Mouse (Mus musculus) intestine, postnatal 0 days (tissue): ENCODE measurements around the gene Olfr1339. TPM values are rescaled to one million over a fixed set of nuclear protein-coding genes. Genes with fewer than 3 reads are reported as not detected.

Source experiments
- ATAC-seq: fragments of 200-750 bp; cut with Nextera tagmentation; 2 replicates; pipeline ENCODE4 v1.8.0; 2017; ENCODE audit warnings: mild to moderate bottlenecking, moderate TSS enrichment, moderate library complexity
- H3K27ac ChIP-seq: fragments of 300-500 bp; sonication (generic); 2 replicates; pipeline ENCODE4 v1.5.1; 2014; ENCODE audit warnings: mild to moderate bottlenecking, low read depth, low read length, moderate library complexity
- H3K27me3 ChIP-seq: fragments of 300-500 bp; sonication (generic); replicated peaks from 2 replicates; pipeline ENCODE4 v1.6.1; 2014; ENCODE audit warnings: low read length, mixed read lengths; ENCODE audit not compliant: control insufficient read depth, insufficient read depth
- H3K36me3 ChIP-seq: fragments of 300-500 bp; sonication (generic); 2 replicates; pipeline ENCODE4 v1.6.1; 2014; ENCODE audit warnings: mild to moderate bottlenecking, moderate library complexity; ENCODE audit not compliant: control insufficient read depth, insufficient read depth
- H3K4me1 ChIP-seq: fragments of 300-500 bp; sonication (generic); replicated peaks from 2 replicates; pipeline ENCODE4 v1.6.1; 2014; ENCODE audit warnings: antibody characterized with exemption, low read length, mixed read lengths; ENCODE audit not compliant: control insufficient read depth, insufficient read depth
- H3K4me2 ChIP-seq: fragments of 300-500 bp; sonication (generic); replicated peaks from 2 replicates; pipeline ENCODE4 v1.6.1; 2014; ENCODE audit warnings: low read depth, mild to moderate bottlenecking, moderate library complexity
- H3K4me3 ChIP-seq: fragments of 300-500 bp; sonication (generic); 2 replicates; pipeline ENCODE4 v1.5.1; 2014; ENCODE audit warnings: low read depth, low read length
- H3K9ac ChIP-seq: fragments of 300-500 bp; sonication (generic); 2 replicates; pipeline ENCODE4 v1.6.1; 2014; ENCODE audit warnings: mild to moderate bottlenecking, low read depth, low read length
- H3K9me3 ChIP-seq: fragments of 300-500 bp; sonication (generic); 2 replicates; pipeline ENCODE4 v1.6.1; 2016; ENCODE audit warnings: mixed run types; ENCODE audit not compliant: control insufficient read depth
- CTCF ChIP-seq: sonication (generic); IDR thresholded peaks from 2 replicates; pipeline ENCODE4 v1.5.1; 2016; ENCODE audit warnings: low read depth, mild to moderate bottlenecking, control low read depth, antibody characterized with exemption, moderate library complexity
- WGBS: fragments of 180-500 bp; shearing (Covaris S2); extraction: QIAGEN DNeasy Blood & Tissue Kit; methylation state at CpG from one replicate; pipeline ENCODE4 v1.1.7; 2014; 5-methylcytosine and 5-hydroxymethylcytosine counted together
- polyA plus RNA-seq: library from polyadenylated mRNA; unstranded; fragments of >200 nt; fragmentation: Nextera tagmentation; extraction: Ambion mirVana; gene quantifications from 2 replicates; pipeline ENCODE4 v1.2.1, GENCODE M21; 2015

Olfr1339 gene
- polyA plus RNA-seq: not detected in 2 replicates

GRCm38 (mm10) chr4:118731875-118732274 is at the start of gene Olfr1339:
Gene Olfr1339, plus strand, starts transcription at chr4:118732175.
- Histone ChIP-seq H3K4me2 (no peak within 1 kb of the TSS), H3K4me1 (no peaks in the 10 kb centered on the region), H3K9me3 (no peaks in the 10 kb centered on the region), H3K36me3 (no peaks in the 10 kb centered on the region), H3K27ac (no peak within 1 kb of the TSS), H3K4me3 (no peak within 1 kb of the TSS), H3K27me3 (no peaks in the 10 kb centered on the region), H3K9ac (no peak within 1 kb of the TSS)
- WGBS: 100% methylated on average over 1 of the region's 1 CpGs
- TF ChIP-seq CTCF: no peak
- no peak for ATAC-seq

- no peak overlapping the region for H3K4me2 ChIP-seq
- H3K4me3 ChIP-seq: no peak overlapping the region
- ATAC-seq: no peak
- H3K4me1 ChIP-seq: no peaks in the 10 kb centered on the region
- H3K9ac ChIP-seq: no peak overlapping the region
- no peak for TF ChIP-seq CTCF
- H3K9me3 ChIP-seq: no peaks in the 10 kb centered on the region
- no peak overlapping the region for H3K27ac ChIP-seq
- WGBS: 13% methylated on average over 2 of the region's 2 CpGs
- no peaks in the 10 kb centered on the region for H3K36me3 ChIP-seq
- H3K27me3 ChIP-seq: no peaks in the 10 kb centered on the region
Observed at GRCm38 (mm10) chr4:118687086-118687485, 44.9 kb upstream of the Olfr1339 start.

- H3K36me3 ChIP-seq: no peaks in the 10 kb centered on the region
- TF ChIP-seq CTCF: no peak
- H3K9me3 ChIP-seq: no peaks in the 10 kb centered on the region
- no peaks in the 10 kb centered on the region for H3K4me1 ChIP-seq
- H3K27me3 ChIP-seq: no peaks in the 10 kb centered on the region
- H3K27ac ChIP-seq: no peak within 1 kb of the TSS
- H3K4me3 ChIP-seq: no peak within 1 kb of the TSS
- no peak within 1 kb of the TSS for H3K4me2 ChIP-seq
- 57% methylated on average over 12 of the region's 12 CpGs for WGBS
- no peak within 1 kb of the TSS for H3K9ac ChIP-seq
- ATAC-seq: no peak
Observed at GRCm38 (mm10) chr4:118692412-118692973, 39.5 kb upstream of the Olfr1339 start, which contains the start of gene Olfr1342. Gene Olfr1342, minus strand, starts transcription at chr4:118692756.

GRCm38 (mm10) chr4:118693812-118694211 is 38.2 kb upstream of the Olfr1339 start:
- Histone ChIP-seq H3K9me3 (no peaks in the 10 kb centered on the region), H3K9ac (no peak overlapping the region), H3K4me2 (no peak overlapping the region), H3K27ac (no peak overlapping the region), H3K27me3 (no peaks in the 10 kb centered on the region), H3K4me1 (no peaks in the 10 kb centered on the region), H3K36me3 (no peaks in the 10 kb centered on the region), H3K4me3 (no peak overlapping the region)
- ATAC-seq: no peak
- TF ChIP-seq CTCF: no peak
- WGBS: 41% methylated on average over 2 of the region's 2 CpGs

- no peak for ATAC-seq
- Histone ChIP-seq H3K4me1 (no peaks in the 10 kb centered on the region), H3K4me2 (no peak within 1 kb of the TSS), H3K27ac (no peak within 1 kb of the TSS), H3K36me3 (no peaks in the 10 kb centered on the region), H3K9ac (no peak within 1 kb of the TSS), H3K4me3 (no peak within 1 kb of the TSS), H3K9me3 (no peaks in the 10 kb centered on the region), H3K27me3 (no peaks in the 10 kb centered on the region)
- TF ChIP-seq CTCF: no peak
- WGBS: 77% methylated on average over 3 of the region's 3 CpGs
Observed at GRCm38 (mm10) chr4:118703223-118703622, 28.8 kb upstream of the Olfr1339 start, which contains the start of gene Olfr1341. Gene Olfr1341, plus strand, starts transcription at chr4:118703523.

- H3K27ac ChIP-seq: no peak overlapping the region
- 86% methylated on average over 5 of the region's 5 CpGs for WGBS
- H3K9ac ChIP-seq: no peak overlapping the region
- no peak for ATAC-seq
- no peaks in the 10 kb centered on the region for H3K4me1 ChIP-seq
- H3K4me2 ChIP-seq: no peak overlapping the region
- TF ChIP-seq CTCF: no peak
- H3K27me3 ChIP-seq: no peaks in the 10 kb centered on the region
- no peaks in the 10 kb centered on the region for H3K36me3 ChIP-seq
- H3K9me3 ChIP-seq: no peaks in the 10 kb centered on the region
- no peak overlapping the region for H3K4me3 ChIP-seq
Observed at GRCm38 (mm10) chr4:118708086-118708485, 23.9 kb upstream of the Olfr1339 start.
